Mouse (Mus musculus): Measurements from ENCODE around the gene Esp3. TPM values are rescaled to one million over a fixed set of nuclear protein-coding genes. Genes with fewer than 3 reads are reported as not detected.
"Not testable (repeated sequence)": the region's sequence is repeated elsewhere in the genome, so short reads cannot be mapped to it uniquely, and the experiment has no call there.

Esp3 gene
- not detected in 2 replicates for polyA plus RNA-seq (2015; fragmentation: Nextera tagmentation; extraction: Ambion mirVana)

DNA sequence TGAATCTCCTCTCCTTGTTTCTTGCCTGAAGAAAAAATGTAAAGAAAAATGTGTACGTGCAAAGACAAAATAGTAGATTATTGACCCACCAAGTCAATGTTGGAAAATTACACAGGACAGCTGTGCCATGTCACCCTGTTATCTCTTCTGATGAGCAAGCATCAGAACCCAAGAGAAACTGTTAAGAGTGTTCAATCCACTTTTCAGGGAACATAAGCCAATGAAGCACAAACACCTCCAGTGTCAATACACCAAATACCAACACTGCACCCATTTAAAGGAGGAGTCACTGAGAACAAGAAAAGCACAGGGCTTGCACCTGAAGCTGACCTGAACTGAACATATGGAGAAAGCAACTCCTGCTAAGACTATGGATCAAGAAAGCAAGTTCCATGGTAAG, at the start of gene Esp3:
Esp3 (plus strand) TSS at position 301 of the 400 bp plus-strand sequence.
- WGBS = 100% methylated on average over 1 of the region's 1 CpGs
- ATAC-seq; H3K4me3 ChIP-seq (replicated peaks; ENCODE audit: low read length): not testable (repeated sequence)

DNA sequence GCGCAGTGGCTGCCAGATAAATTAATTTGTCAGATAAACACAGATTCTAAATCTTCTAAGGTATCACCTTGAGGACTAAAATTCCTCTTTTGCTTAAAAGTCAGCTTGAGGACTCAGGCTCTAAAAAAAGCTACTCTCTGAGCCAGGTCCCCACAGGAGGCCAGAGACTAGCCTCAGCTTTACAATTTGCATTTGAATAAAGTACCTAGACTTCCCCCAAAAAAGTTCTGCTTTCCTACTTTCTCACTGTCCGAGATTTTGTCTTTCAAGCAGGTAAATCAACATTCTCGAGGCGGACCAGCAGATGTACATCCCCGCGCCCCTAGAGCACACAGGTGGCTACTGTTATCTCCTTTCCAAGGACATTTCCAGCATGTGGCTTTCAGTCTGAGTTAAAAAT, 48.0 kb upstream of the Esp3 start:
- ATAC-seq; H3K9me3 ChIP-seq (ENCODE audit: control insufficient read depth, low read length); H3K27ac ChIP-seq (ENCODE audit: low read length); H3K9ac ChIP-seq (replicated peaks; ENCODE audit: low read depth, low read length); H3K4me2 ChIP-seq (ENCODE audit: low read length); H3K27me3 ChIP-seq (replicated peaks; ENCODE audit: control insufficient read depth, insufficient read depth, low read length); H3K4me1 ChIP-seq (replicated peaks; ENCODE audit: control insufficient read depth, insufficient read depth, low read length); H3K4me3 ChIP-seq (replicated peaks; ENCODE audit: low read length); H3K36me3 ChIP-seq (ENCODE audit: control insufficient read depth, insufficient read depth): not testable (repeated sequence)
- WGBS = 42% methylated on average over 6 of the region's 6 CpGs

More for the DNA sequence above, at the start of gene Esp3:
- H3K36me3 ChIP-seq (ENCODE audit: control insufficient read depth, insufficient read depth); H3K9ac ChIP-seq (replicated peaks; ENCODE audit: low read depth, low read length); H3K9me3 ChIP-seq (ENCODE audit: control insufficient read depth, low read length); H3K27me3 ChIP-seq (replicated peaks; ENCODE audit: control insufficient read depth, insufficient read depth, low read length); H3K4me2 ChIP-seq (ENCODE audit: low read length); H3K4me1 ChIP-seq (replicated peaks; ENCODE audit: control insufficient read depth, insufficient read depth, low read length); H3K27ac ChIP-seq (ENCODE audit: low read length): not testable (repeated sequence)

DNA sequence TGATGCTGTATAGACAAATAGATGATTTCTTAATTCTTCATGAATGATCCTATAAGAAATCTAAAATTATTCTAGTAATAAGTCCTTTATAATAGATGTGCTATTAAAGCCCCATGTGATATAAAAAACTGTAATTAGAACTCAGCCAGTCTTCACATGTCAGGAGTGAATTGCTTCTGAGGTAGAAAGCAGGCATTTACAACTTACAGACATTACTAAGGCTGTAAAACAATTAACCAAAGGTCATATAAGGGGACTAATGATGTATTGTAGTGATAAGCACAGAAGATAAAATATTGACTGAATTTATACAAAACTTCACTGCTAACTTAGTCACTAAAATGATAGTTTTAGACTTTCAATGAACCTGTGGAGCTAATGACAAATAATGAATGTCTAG, 40.6 kb upstream of the Esp3 start:
- no peak for ATAC-seq
- Histone ChIP-seq H3K9ac (replicated peaks; ENCODE audit: low read depth, low read length) (no peak overlapping the region), H3K36me3 (ENCODE audit: control insufficient read depth, insufficient read depth) (no peaks in the 10 kb centered on the region), H3K4me1 (replicated peaks; ENCODE audit: control insufficient read depth, insufficient read depth, low read length) (no peaks in the 10 kb centered on the region), H3K4me2 (ENCODE audit: low read length) (no peak overlapping the region), H3K27ac (ENCODE audit: low read length) (no peak overlapping the region), H3K9me3 (ENCODE audit: control insufficient read depth, low read length) (no peaks in the 10 kb centered on the region), H3K27me3 (replicated peaks; ENCODE audit: control insufficient read depth, insufficient read depth, low read length) (no peaks in the 10 kb centered on the region), H3K4me3 (replicated peaks; ENCODE audit: low read length) (no peak overlapping the region)

DNA sequence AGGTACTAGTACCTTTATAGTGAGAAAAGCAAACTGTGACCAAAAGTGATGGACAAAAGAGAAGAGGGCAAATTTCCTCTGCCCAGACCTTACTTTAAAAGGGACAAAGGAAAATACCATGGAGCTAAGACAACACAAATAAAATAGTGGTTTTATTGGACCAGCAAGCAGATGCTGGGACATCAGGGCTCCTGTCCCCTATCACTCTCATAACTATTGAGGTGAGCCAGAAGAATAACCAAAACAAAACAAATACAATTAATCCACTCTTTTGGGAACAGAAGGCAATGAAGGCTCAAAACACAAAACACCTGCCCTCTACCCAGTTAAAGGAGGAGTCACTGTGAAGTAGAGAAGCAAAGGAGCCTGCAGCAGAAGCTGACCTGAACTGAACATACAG, 33.6 kb upstream of the Esp3 start, which contains the start of gene Esp4:
Esp4 (plus strand) TSS at position 301 of the 400 bp plus-strand sequence.
- no peak within 1 kb of the TSS for H3K27ac ChIP-seq (ENCODE audit: low read length)

DNA sequence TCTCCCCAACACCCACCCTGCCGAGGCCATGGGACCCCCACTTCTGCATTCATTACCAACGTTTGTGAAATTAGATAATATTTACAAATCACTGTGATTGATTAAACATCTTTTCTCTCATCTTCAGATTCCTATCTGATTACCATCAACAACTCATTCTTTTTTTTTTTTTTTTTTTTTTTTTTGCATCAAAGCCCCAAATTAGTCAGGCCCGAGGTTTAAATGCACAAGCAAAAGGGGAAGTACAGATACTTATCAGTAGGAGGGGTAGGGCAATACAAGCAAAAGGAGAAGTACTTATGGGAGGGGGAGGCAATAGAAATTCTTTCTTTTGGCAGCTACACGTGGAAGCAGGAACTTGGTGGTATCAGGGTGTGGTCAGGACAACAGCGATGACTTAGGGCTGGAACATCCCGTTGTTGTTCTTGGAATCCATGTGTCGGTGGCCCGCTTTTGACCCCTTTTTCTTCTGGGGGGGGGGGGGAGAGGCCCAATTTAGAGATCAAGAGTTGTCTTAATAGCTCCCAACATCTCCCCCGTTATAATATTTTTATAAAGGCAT, 30.3 kb downstream of the Esp3 start:
- H3K36me3 ChIP-seq (ENCODE audit: control insufficient read depth, insufficient read depth); H3K9ac ChIP-seq (replicated peaks; ENCODE audit: low read depth, low read length); H3K4me3 ChIP-seq (replicated peaks; ENCODE audit: low read length); H3K4me1 ChIP-seq (replicated peaks; ENCODE audit: control insufficient read depth, insufficient read depth, low read length); H3K4me2 ChIP-seq (ENCODE audit: low read length); ATAC-seq; H3K27me3 ChIP-seq (replicated peaks; ENCODE audit: control insufficient read depth, insufficient read depth, low read length); H3K27ac ChIP-seq (ENCODE audit: low read length); H3K9me3 ChIP-seq (ENCODE audit: control insufficient read depth, low read length): not testable (repeated sequence)
- 87% methylated on average over 9 of the region's 9 CpGs for WGBS

More for the DNA sequence above, 33.6 kb upstream of the Esp3 start, which contains the start of gene Esp4:
- Histone ChIP-seq H3K36me3 (ENCODE audit: control insufficient read depth, insufficient read depth) (no peaks in the 10 kb centered on the region), H3K9me3 (ENCODE audit: control insufficient read depth, low read length) (no peaks in the 10 kb centered on the region), H3K4me3 (replicated peaks; ENCODE audit: low read length) (no peak within 1 kb of the TSS), H3K27me3 (replicated peaks; ENCODE audit: control insufficient read depth, insufficient read depth, low read length) (no peaks in the 10 kb centered on the region), H3K4me1 (replicated peaks; ENCODE audit: control insufficient read depth, insufficient read depth, low read length) (no peaks in the 10 kb centered on the region), H3K9ac (replicated peaks; ENCODE audit: low read depth, low read length) (no peak within 1 kb of the TSS), H3K4me2 (ENCODE audit: low read length) (no peak within 1 kb of the TSS)
- no peak for ATAC-seq

DNA sequence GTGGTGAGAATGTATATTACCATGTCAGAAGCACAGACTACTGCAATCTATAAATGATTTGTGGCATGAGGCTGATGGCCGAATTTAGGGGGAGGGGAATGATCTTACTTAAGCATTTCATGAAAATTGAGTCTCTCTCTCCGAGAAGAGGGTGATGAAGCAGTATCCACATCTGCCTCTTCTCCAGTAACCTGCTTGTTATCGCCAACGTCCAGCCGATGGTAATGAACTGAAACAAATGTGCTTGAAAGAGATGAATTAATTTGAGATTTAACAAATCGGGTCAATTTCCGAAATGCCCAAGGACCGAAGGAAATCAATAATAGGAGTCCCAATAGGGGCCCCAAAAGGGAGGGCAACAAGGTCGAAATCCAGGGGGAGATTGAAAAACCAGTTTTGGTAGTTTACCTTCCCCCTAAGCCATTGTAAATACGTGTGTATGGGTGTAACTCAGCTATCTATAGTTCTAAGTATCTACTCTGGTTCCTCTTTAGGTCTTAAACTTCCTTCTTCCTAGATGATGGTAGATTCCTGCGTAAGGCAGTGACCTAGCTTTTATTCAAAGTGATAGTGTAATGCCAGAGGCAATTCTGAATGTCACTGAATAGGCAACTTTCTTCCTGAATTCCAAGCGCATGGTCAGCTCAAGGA, 31.4 kb downstream of the Esp3 start:
- 85% methylated on average over 12 of the region's 12 CpGs for WGBS

More for the DNA sequence above, 31.4 kb downstream of the Esp3 start:
- not testable (repeated sequence) for H3K27me3 ChIP-seq (replicated peaks; ENCODE audit: control insufficient read depth, insufficient read depth, low read length); ATAC-seq; H3K27ac ChIP-seq (ENCODE audit: low read length); H3K4me1 ChIP-seq (replicated peaks; ENCODE audit: control insufficient read depth, insufficient read depth, low read length); H3K4me3 ChIP-seq (replicated peaks; ENCODE audit: low read length); H3K9me3 ChIP-seq (ENCODE audit: control insufficient read depth, low read length); H3K9ac ChIP-seq (replicated peaks; ENCODE audit: low read depth, low read length); H3K4me2 ChIP-seq (ENCODE audit: low read length); H3K36me3 ChIP-seq (ENCODE audit: control insufficient read depth, insufficient read depth)

Other genes starting within 250 kb of the Esp3 start
- gene Esp8, start 112.1 kb upstream of the Esp3 start, polyA plus RNA-seq (2015; fragmentation: Nextera tagmentation; extraction: Ambion mirVana) = 0.49 TPM in 1 of 2 replicates, not detected in the other
- gene Esp6, start 70.6 kb upstream of the Esp3 start, polyA plus RNA-seq (2015; fragmentation: Nextera tagmentation; extraction: Ambion mirVana) = not detected in 2 replicates
- not detected in 2 replicates for gene Esp4, start 33.5 kb upstream of the Esp3 start, polyA plus RNA-seq (2015; fragmentation: Nextera tagmentation; extraction: Ambion mirVana)
- gene Esp1, start 95.0 kb downstream of the Esp3 start, polyA plus RNA-seq (2015; fragmentation: Nextera tagmentation; extraction: Ambion mirVana) = not detected in 2 replicates
- gene Crisp2, start 174.9 kb downstream of the Esp3 start, polyA plus RNA-seq (2015; fragmentation: Nextera tagmentation; extraction: Ambion mirVana) = not detected in 2 replicates
- gene Rhag, start 179.1 kb downstream of the Esp3 start, polyA plus RNA-seq (2015; fragmentation: Nextera tagmentation; extraction: Ambion mirVana) = 0.09 TPM in 1 of 2 replicates, not detected in the other
- 0.49 and 0.52 TPM in 2 replicates for gene 9130008F23Rik, start 248.5 kb downstream of the Esp3 start, polyA plus RNA-seq (2015; fragmentation: Nextera tagmentation; extraction: Ambion mirVana)